Mouse (Mus musculus) stomach, postnatal 0 days (tissue): ENCODE data around the gene Neurod2. TPM values are rescaled to one million over a fixed set of nuclear protein-coding genes. Genes with fewer than 3 reads are reported as not detected.

Experiments used
- ATAC-seq: fragments of 200-750 bp; cut with Nextera tagmentation; 2 replicates; pipeline ENCODE4 v1.8.0; 2017; ENCODE audit not compliant: low FRiP score, low TSS enrichment
- DNase-seq: peaks from one replicate; pipeline ENCODE4 v3.0.0-alpha.2; 2016; ENCODE audit warnings: low spot score
- H3K27ac ChIP-seq: fragments of 300-500 bp; sonication (generic); replicated peaks from 2 replicates; pipeline ENCODE4 v1.5.1; 2014; ENCODE audit warnings: mild to moderate bottlenecking, control low read depth
- H3K27me3 ChIP-seq: fragments of 300-500 bp; sonication (generic); 2 replicates; pipeline ENCODE4 v1.6.1; 2014; ENCODE audit warnings: low read length; ENCODE audit not compliant: control insufficient read depth, insufficient read depth
- H3K36me3 ChIP-seq: fragments of 300-500 bp; sonication (generic); 2 replicates; pipeline ENCODE4 v1.6.1; 2014; ENCODE audit warnings: low read length, mixed read lengths; ENCODE audit not compliant: control insufficient read depth, insufficient read depth
- H3K4me1 ChIP-seq: fragments of 300-500 bp; sonication (generic); replicated peaks from 2 replicates; pipeline ENCODE4 v1.6.1; 2014; ENCODE audit warnings: antibody characterized with exemption; ENCODE audit not compliant: control insufficient read depth, insufficient read depth
- H3K4me2 ChIP-seq: fragments of 300-500 bp; sonication (generic); replicated peaks from 2 replicates; pipeline ENCODE4 v1.6.1; 2014; ENCODE audit warnings: low read depth, mild to moderate bottlenecking, control low read depth, moderate library complexity
- H3K4me3 ChIP-seq: fragments of 300-500 bp; sonication (generic); 2 replicates; pipeline ENCODE4 v1.5.1; 2014; ENCODE audit warnings: low read depth, low read length, control low read depth
- H3K9ac ChIP-seq: fragments of 300-500 bp; sonication (generic); 2 replicates; pipeline ENCODE4 v1.6.1; 2014; ENCODE audit warnings: mild to moderate bottlenecking, low read length, control low read depth, mixed read lengths
- H3K9me3 ChIP-seq: fragments of 300-500 bp; sonication (generic); 2 replicates; pipeline ENCODE4 v1.6.1; 2016; ENCODE audit warnings: low read length; ENCODE audit not compliant: control insufficient read depth
- CTCF ChIP-seq: IDR thresholded peaks from 2 replicates; pipeline ENCODE4 v1.5.1; 2016; ENCODE audit warnings: antibody characterized with exemption, low read depth, mild to moderate bottlenecking, moderate library complexity
- EP300 ChIP-seq: optimal IDR thresholded peaks from 2 replicates; pipeline ENCODE3; 2016; ENCODE audit warnings: antibody characterized with exemption
- WGBS: fragments of 180-500 bp; shearing (Covaris S2); extraction: QIAGEN DNeasy Blood & Tissue Kit; methylation state at CpG from one replicate; pipeline ENCODE4 v1.1.7; 2014; 5-methylcytosine and 5-hydroxymethylcytosine counted together
- polyA plus RNA-seq: library from polyadenylated mRNA; unstranded; fragments of >200 nt; fragmentation: Nextera tagmentation; extraction: Ambion mirVana; gene quantifications from 2 replicates; pipeline ENCODE4 v1.2.1, GENCODE M21; 2015

Neurod2 gene
- polyA plus RNA-seq, 1 experiment from 2014 or later = 0.02 TPM

DNA sequence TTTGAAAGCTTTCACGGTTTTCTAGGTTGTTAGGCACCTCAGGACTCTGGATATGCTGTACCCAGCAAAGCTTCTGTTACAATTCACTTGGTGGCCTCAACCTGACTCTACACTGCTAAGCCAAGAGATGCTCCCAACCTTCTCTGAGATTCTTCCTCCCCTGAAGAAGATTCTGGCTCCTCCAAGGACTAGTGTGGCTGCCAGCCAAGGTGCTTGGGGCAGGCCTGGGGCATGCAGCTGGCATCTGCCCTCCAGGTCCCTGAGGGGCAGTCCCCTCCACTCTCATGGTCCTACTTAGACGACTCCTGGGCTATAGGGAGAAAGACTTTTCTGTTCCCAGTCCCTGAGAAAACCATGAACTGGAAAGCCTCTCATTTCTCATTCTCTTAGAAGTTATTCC, 38.5 kb downstream of the Neurod2 start:
- no peak overlapping the region for H3K9ac ChIP-seq
- no peaks in the 10 kb centered on the region for H3K4me1 ChIP-seq
- H3K36me3 ChIP-seq = no peaks in the 10 kb centered on the region
- TF ChIP-seq CTCF = no peak
- TF ChIP-seq EP300 = no peak
- DNase-seq (no peak), ATAC-seq (no peak)
- no peak overlapping the region for H3K4me3 ChIP-seq
- H3K4me2 ChIP-seq = no peak overlapping the region
- H3K27me3 ChIP-seq = no peaks in the 10 kb centered on the region
- WGBS = 56% methylated on average over 2 of the region's 2 CpGs
- H3K9me3 ChIP-seq = no peaks in the 10 kb centered on the region
- H3K27ac ChIP-seq = no peak overlapping the region

DNA sequence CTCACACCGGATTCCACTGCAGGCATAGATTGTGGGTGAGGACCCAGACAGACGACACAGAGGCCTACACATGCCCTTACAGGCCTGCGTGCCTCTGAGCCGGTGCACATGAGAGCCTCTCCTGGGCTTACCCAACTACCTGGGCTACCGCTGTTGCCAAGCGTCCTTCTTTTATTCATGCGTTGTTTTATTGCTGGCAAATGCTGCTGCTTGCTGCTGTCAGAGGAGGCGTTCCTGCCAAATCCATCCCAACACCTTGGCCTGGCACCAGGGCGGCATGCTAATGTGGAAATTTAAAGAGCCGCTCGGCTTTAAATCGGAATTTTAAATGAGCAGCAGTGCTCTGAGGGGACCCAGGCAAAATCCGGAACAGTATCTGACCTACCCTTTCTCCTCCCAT, 39.6 kb downstream of the Neurod2 start:
- Histone ChIP-seq H3K27me3 (no peaks in the 10 kb centered on the region), H3K36me3 (no peaks in the 10 kb centered on the region), H3K4me2 (no peak overlapping the region), H3K9me3 (no peaks in the 10 kb centered on the region), H3K27ac (no peak overlapping the region), H3K4me1 (no peaks in the 10 kb centered on the region), H3K4me3 (no peak overlapping the region), H3K9ac (no peak overlapping the region)
- 37% methylated on average over 13 of the region's 13 CpGs for WGBS
- ATAC-seq = no peak
- no peak for DNase-seq
- TF ChIP-seq CTCF (no peak), EP300 (no peak)

DNA sequence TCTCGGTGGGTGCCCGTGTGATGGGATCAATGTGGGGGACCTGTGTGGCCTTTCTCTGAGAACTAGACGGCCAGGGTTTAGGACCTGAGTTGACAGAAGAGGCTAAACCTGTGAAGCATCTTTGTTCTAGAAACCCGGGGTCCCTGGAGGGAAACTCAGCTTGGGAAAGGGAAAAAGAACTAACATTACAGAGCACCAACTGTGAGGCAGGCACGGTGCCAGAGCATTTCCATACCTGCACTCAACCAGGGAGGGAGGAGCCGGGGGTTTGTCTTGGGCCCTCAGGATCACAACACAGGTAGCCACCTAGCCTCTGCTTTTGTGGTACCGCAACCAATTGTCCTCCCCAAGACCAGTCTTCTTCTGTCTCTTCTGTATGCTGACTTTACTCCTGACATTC, 41.5 kb downstream of the Neurod2 start:
- no peak for TF ChIP-seq CTCF
- TF ChIP-seq EP300 = no peak
- Histone ChIP-seq H3K36me3 (no peaks in the 10 kb centered on the region), H3K4me3 (no peak overlapping the region), H3K27ac (no peak overlapping the region), H3K4me2 (no peak overlapping the region), H3K9ac (no peak overlapping the region), H3K27me3 (no peaks in the 10 kb centered on the region), H3K4me1 (no peaks in the 10 kb centered on the region), H3K9me3 (no peaks in the 10 kb centered on the region)
- DNase-seq = no peak
- no peak for ATAC-seq
- WGBS = 48% methylated on average over 7 of the region's 7 CpGs

DNA sequence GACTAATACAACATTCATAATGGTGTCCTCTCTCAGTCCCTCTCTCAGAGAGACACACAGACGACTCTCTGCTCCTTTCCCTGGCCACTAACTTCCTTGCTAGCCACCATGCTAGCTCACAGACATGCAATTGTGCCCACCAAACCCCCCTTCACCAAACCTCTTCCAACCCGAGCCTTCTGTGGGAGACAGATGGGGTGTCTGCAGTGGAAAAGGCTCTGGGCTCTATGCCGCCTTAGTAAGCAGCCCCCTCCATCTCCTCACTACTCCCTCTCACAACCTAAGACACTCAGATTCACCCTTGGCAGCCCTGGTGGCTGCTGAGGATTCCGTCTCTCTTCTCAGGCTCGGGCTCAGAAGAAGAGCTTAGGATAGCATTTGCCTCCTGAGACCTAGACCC, 41.9 kb downstream of the Neurod2 start:
- no peak overlapping the region for H3K4me2 ChIP-seq
- no peak for ATAC-seq
- H3K36me3 ChIP-seq = no peaks in the 10 kb centered on the region
- no peak overlapping the region for H3K27ac ChIP-seq
- H3K9ac ChIP-seq = no peak overlapping the region
- H3K4me3 ChIP-seq = no peak overlapping the region
- WGBS = 48% methylated on average over 5 of the region's 5 CpGs
- TF ChIP-seq EP300 (no peak), CTCF (no peak)
- no peaks in the 10 kb centered on the region for H3K27me3 ChIP-seq
- H3K9me3 ChIP-seq = no peaks in the 10 kb centered on the region
- H3K4me1 ChIP-seq = no peaks in the 10 kb centered on the region
- DNase-seq = no peak

DNA sequence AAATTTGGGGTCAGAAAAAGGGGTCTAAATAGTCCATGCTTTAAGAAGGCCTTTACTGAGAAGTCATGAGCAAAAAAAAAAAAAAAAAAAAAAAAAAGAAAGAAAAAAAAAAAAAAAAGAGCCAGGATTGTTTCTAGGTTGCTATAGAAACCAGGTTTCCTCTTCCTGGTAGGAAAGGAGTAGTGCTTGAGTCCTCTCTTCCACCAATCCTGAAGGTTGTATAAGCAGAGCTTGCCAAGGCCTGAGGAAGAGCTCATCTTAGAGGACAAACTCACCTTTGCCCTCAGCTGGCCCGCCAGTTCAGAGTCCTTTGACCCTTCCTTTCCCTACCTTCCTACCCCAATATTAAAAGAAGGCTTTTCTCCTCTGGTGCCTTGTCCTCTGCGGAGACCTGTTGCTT, 44.1 kb downstream of the Neurod2 start:
- no peak overlapping the region for H3K9ac ChIP-seq
- H3K4me3 ChIP-seq = no peak overlapping the region
- H3K27me3 ChIP-seq = no peaks in the 10 kb centered on the region
- TF ChIP-seq CTCF (no peak), EP300 (no peak)
- no peak overlapping the region for H3K27ac ChIP-seq
- no peak overlapping the region for H3K4me2 ChIP-seq
- H3K4me1 ChIP-seq = no peaks in the 10 kb centered on the region
- H3K9me3 ChIP-seq = no peaks in the 10 kb centered on the region
- H3K36me3 ChIP-seq = no peaks in the 10 kb centered on the region
- ATAC-seq (no peak), DNase-seq (no peak)
- WGBS = 61% methylated on average over 2 of the region's 2 CpGs

DNA sequence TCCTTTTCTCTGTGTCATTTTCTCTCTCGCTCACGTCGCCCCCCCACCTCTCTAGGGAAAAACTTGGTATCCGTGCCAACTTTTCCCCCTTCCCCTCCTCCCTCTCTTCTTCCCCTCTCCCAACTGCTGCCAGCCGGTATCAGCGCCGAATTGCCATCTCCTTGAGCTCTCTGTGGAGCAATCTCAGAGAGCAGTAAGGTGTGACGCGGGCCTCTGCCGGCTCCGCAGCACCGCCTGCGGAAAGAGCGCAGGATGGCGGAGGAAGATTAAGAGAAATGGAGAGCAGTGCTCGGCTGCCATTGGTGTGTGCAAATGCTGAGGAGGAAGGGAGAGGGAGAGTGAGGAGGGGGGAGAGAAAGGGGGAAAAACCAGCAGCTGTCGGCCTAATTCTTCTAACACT, 45.2 kb downstream of the Neurod2 start:
- WGBS = 4% methylated on average over 15 of the region's 17 CpGs
- Histone ChIP-seq H3K27ac (no peak overlapping the region), H3K4me1 (no peaks in the 10 kb centered on the region), H3K9me3 (no peaks in the 10 kb centered on the region), H3K4me2 (peak overlapping the region; percentile 42), H3K9ac (no peak overlapping the region), H3K4me3 (no peak overlapping the region), H3K27me3 (no peaks in the 10 kb centered on the region), H3K36me3 (no peaks in the 10 kb centered on the region)
- peak; percentile 47; the same call in 1 of the 2 replicates for ATAC-seq
- TF ChIP-seq CTCF (peak; percentile 15; the same call in 1 of the 2 replicates), EP300 (no peak)
- no peak for DNase-seq

DNA sequence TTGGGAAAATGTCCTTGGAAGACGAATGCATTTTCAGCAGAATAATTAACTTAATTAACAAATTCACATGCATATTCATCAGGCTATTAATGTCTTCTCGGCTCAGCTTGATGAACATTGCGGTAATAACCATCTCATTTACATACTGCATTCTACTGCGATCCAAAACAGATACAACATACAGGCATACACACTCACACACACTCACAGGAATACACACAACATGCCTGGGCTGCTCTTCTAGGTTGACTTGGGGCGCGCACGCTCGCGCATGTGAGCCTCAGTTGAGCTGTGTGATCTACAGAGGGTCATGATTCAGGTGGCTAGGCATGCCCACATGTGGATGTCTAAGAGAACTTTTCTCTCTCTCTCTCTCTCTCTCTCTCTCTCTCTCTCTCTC, 45.7 kb downstream of the Neurod2 start:
- Histone ChIP-seq H3K9ac (no peak overlapping the region), H3K4me1 (no peaks in the 10 kb centered on the region), H3K27ac (no peak overlapping the region), H3K9me3 (no peaks in the 10 kb centered on the region), H3K36me3 (no peaks in the 10 kb centered on the region), H3K4me3 (no peak overlapping the region), H3K27me3 (no peaks in the 10 kb centered on the region), H3K4me2 (no peak overlapping the region)
- 30% methylated on average over 9 of the region's 9 CpGs for WGBS
- ATAC-seq (no peak), DNase-seq (no peak)
- TF ChIP-seq EP300 (no peak), CTCF (no peak)

Other genes starting within 250 kb of the Neurod2 start
- 11.7 and 12.7 TPM in 2 replicates for gene Fbxl20, start 179.2 kb downstream of the Neurod2 start, polyA plus RNA-seq
- 25.5 and 26.8 TPM in 2 replicates for gene Med1, start 136.4 kb downstream of the Neurod2 start, polyA plus RNA-seq
- gene Cdk12, start 126.6 kb downstream of the Neurod2 start, polyA plus RNA-seq = 3.8 and 4.1 TPM in 2 replicates
- 6.9 and 7.0 TPM in 2 replicates for gene Ppp1r1b, start 18.8 kb upstream of the Neurod2 start, polyA plus RNA-seq
- gene Stard3, start 28.7 kb upstream of the Neurod2 start, polyA plus RNA-seq = 24.9 TPM in 2 replicates
- gene Tcap, start 54.2 kb upstream of the Neurod2 start, polyA plus RNA-seq = 0.13 and 0.38 TPM in 2 replicates
- gene Pnmt, start 56.8 kb upstream of the Neurod2 start, polyA plus RNA-seq = not detected in 2 replicates
- gene Pgap3, start 70.8 kb upstream of the Neurod2 start, polyA plus RNA-seq = 11.0 and 13.4 TPM in 2 replicates
- 26.9 and 30.7 TPM in 2 replicates for gene Erbb2, start 82.8 kb upstream of the Neurod2 start, polyA plus RNA-seq
- 133 and 142 TPM in 2 replicates for gene Mien1, start 109.3 kb upstream of the Neurod2 start, polyA plus RNA-seq
- 23.0 and 23.8 TPM in 2 replicates for gene Grb7, start 116.7 kb upstream of the Neurod2 start, polyA plus RNA-seq
- gene Ikzf3, start 216.4 kb upstream of the Neurod2 start, polyA plus RNA-seq = 0.15 and 0.19 TPM in 2 replicates
- gene Zpbp2, start 221.4 kb upstream of the Neurod2 start, polyA plus RNA-seq = 0.10 and 0.16 TPM in 2 replicates